Mouse (Mus musculus) WW6 (cell line): ENCODE measurements around the gene Lct.
"Not testable (repeated sequence)": the region's sequence is repeated elsewhere in the genome, so short reads cannot be mapped to it uniquely, and the experiment has no call there.

Experiments used
- DNase-seq: peaks from one replicate; pipeline ENCODE4 v3.0.0-alpha.2; 2013; ENCODE audit warnings: low read depth, low spot score

The Lct gene

GRCm38 (mm10) chr1:128328218-128328617, at the start of gene Lct:
Gene Lct (minus strand): TSS chr1:128328318.
- DNase-seq, result no peak

GRCm38 (mm10) chr1:128376841-128377240, 48.7 kb upstream of the Lct start:
- no peak for DNase-seq

GRCm38 (mm10) chr1:128372143-128372860, 44.2 kb upstream of the Lct start:
- no peak for DNase-seq

GRCm38 (mm10) chr1:128368732-128369441, 40.8 kb upstream of the Lct start:
- peak; percentile 9 for DNase-seq

GRCm38 (mm10) chr1:128360601-128361000, 32.5 kb upstream of the Lct start:
- DNase-seq, result no peak

GRCm38 (mm10) chr1:128359554-128360376, 31.6 kb upstream of the Lct start, which contains the start of gene Mcm6:
Gene Mcm6 (minus strand): TSS chr1:128359664.
- peak; percentile 90 for DNase-seq

GRCm38 (mm10) chr1:128358916-128359553, 30.9 kb upstream of the Lct start:
- DNase-seq, result peak; percentile 13

- DNase-seq, result no peak
Measured at GRCm38 (mm10) chr1:128358276-128358675, 30.2 kb upstream of the Lct start.

DNA sequence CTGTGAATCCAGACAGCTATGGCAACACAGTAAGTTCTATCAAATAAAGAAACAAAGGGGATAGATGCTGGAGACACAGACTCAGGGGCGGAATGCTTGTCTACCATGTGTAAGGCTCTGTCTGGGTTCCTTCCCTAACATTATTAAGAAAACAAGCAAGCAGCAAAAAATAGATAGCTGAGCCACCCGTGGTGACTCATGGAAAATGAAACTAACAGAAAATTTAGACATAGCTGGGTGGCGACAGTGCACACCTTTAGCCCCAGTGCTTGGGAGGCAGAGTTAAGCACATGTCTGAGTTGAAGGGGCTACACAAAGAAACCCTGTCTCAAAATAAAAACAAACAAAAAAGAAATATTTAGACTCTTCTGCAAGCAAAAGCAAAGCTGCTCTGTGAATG, 29.3 kb upstream of the Lct start:
- DNase-seq, result no peak

GRCm38 (mm10) chr1:128353092-128353491, 25.0 kb upstream of the Lct start:
- DNase-seq, result no peak

GRCm38 (mm10) chr1:128344232-128344631, 16.1 kb upstream of the Lct start:
- DNase-seq, result no peak

DNA sequence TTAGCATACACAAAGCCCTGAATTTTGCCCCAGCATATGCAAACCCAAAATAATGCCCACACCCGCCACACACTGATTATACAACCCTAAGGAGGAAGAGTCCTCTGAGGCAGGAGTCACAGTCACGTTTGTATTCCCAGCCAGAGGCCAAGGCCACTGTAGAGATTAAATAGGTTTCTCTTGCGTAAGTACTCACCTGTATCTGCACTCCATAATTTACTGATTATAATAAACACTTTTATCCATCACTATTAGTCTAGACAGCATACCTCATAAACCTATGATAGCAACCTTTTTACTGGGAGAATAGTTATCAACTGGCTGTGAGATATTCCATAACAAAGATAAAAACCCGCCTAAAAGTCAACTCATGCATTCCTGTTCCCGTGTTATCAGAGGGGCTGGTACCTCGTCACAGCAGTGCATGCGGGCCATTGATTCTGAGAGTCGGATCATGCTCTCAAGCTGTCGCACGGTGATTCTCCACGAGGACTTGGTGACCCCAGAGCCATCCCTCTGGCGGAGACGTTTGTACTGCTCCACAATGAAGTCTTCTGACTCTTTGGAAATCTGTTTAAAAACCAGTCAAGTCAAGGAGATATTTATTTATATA, 9.7 kb upstream of the Lct start:
- DNase-seq, result no peak

GRCm38 (mm10) chr1:128330313-128330712, 2.2 kb upstream of the Lct start:
- no peak for DNase-seq

- DNase-seq, result no peak
Measured at GRCm38 (mm10) chr1:128327165-128327564, 953 bp downstream of the Lct start.

DNA sequence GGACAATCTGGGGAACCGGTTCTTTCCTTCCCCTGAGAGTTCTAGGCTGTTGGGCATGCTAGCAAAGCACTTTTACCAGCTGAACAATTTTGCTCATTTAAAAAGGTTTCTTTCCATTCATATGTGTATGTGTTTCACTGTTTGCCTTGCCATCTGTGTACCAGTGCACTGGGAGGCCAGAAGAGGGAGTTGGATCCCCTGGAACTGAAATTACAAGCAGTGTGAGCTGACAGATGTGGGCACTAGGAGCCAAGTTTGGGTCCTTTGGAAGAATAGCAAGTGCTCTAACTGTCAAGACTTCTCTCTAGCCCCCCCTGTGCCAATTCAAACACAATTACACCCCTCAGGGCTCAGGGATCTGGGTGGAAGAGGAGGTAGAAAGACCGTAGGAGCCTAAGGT, 3.3 kb downstream of the Lct start:
- no peak for DNase-seq

- no peak for DNase-seq
Measured at GRCm38 (mm10) chr1:128323026-128323643, 5.0 kb downstream of the Lct start.

- not testable (repeated sequence) for DNase-seq
Measured at GRCm38 (mm10) chr1:128319266-128319665, 8.9 kb downstream of the Lct start.

- no peak for DNase-seq
Measured at GRCm38 (mm10) chr1:128314665-128315064, 13.5 kb downstream of the Lct start.

- DNase-seq, result no peak
Measured at GRCm38 (mm10) chr1:128309043-128309442, 19.1 kb downstream of the Lct start.

GRCm38 (mm10) chr1:128303900-128304299, 24.2 kb downstream of the Lct start:
- DNase-seq, result no peak
